Mouse (Mus musculus) olfactory bulb, adult 2 months (tissue): ENCODE data around the gene Lyrm2.

Source experiments
- CTCF ChIP-seq: fragments of 200-500 bp; IDR thresholded peaks from 2 replicates; pipeline ENCODE4 v1.5.1; 2012; ENCODE audit warnings: low read depth, mild to moderate bottlenecking, low read length, moderate library complexity; ENCODE audit not compliant: insufficient read depth
- POLR2A ChIP-seq: fragments of 200-500 bp; IDR thresholded peaks from 2 replicates; pipeline ENCODE4 v1.6.1; 2012; ENCODE audit warnings: mild to moderate bottlenecking, low read depth, low read length, moderate library complexity; ENCODE audit not compliant: insufficient read depth

GRCm38 (mm10) chr4:32757430-32757829 is 42.6 kb upstream of the Lyrm2 start:
- TF ChIP-seq POLR2A (no peak), CTCF (no peak)
